Mouse (Mus musculus) heart, embryonic 15.5 days (tissue): ENCODE data around the gene Suclg2. TPM values are rescaled to one million over a fixed set of nuclear protein-coding genes. Genes with fewer than 3 reads are reported as not detected.
A peak's percentile ranks its signal among the peaks of the same experiment; 100 is the strongest.

ENCODE experiments used
- ATAC-seq: fragments of 200-750 bp; cut with Nextera tagmentation; replicated peaks from 2 replicates; pipeline ENCODE4 v1.8.0; 2017; ENCODE audit warnings: low read depth, moderate TSS enrichment; ENCODE audit not compliant: insufficient number of reproducible peaks, insufficient read depth, low FRiP score
- H3K27ac ChIP-seq: fragments of 300-500 bp; sonication (generic); 2 replicates; pipeline ENCODE4 v1.5.1; 2015; ENCODE audit warnings: mild to moderate bottlenecking, inconsistent platforms
- H3K27me3 ChIP-seq: fragments of 300-500 bp; sonication (generic); 2 replicates; pipeline ENCODE4 v1.6.1; 2015; ENCODE audit warnings: inconsistent platforms
- H3K36me3 ChIP-seq: fragments of 300-500 bp; sonication (generic); 2 replicates; pipeline ENCODE4 v1.6.1; 2015; ENCODE audit warnings: mild to moderate bottlenecking, inconsistent platforms
- H3K4me1 ChIP-seq: fragments of 300-500 bp; sonication (generic); replicated peaks from 2 replicates; pipeline ENCODE4 v1.6.1; 2015; ENCODE audit warnings: inconsistent platforms
- H3K4me2 ChIP-seq: fragments of 300-500 bp; sonication (generic); 2 replicates; pipeline ENCODE4 v1.6.1; 2015; ENCODE audit warnings: inconsistent platforms, mild to moderate bottlenecking, moderate library complexity
- H3K4me3 ChIP-seq: fragments of 300-500 bp; sonication (generic); 2 replicates; pipeline ENCODE4 v1.5.1; 2015; ENCODE audit warnings: mild to moderate bottlenecking, inconsistent platforms
- H3K9ac ChIP-seq: fragments of 300-500 bp; sonication (generic); 2 replicates; pipeline ENCODE4 v1.6.1; 2015; ENCODE audit warnings: mild to moderate bottlenecking, inconsistent platforms
- H3K9me3 ChIP-seq: fragments of 300-500 bp; sonication (generic); replicated peaks from 2 replicates; pipeline ENCODE4 v1.6.1; 2016; ENCODE audit warnings: inconsistent platforms
- WGBS: fragments of 180-500 bp; shearing (Covaris S2); methylation state at CpG from one replicate; pipeline ENCODE4 v1.1.7; 2015; ENCODE audit warnings: mixed read lengths; 5-methylcytosine and 5-hydroxymethylcytosine counted together
- polyA plus RNA-seq: library from polyadenylated mRNA; unstranded; fragments of >200 nt; fragmentation: Nextera tagmentation; extraction: Ambion mirVana; gene quantifications from 2 replicates; pipeline ENCODE4 v1.2.1, GENCODE M21; 2015

The Suclg2 gene
- polyA plus RNA-seq, 1 experiment from 2014 or later: 103 TPM

DNA sequence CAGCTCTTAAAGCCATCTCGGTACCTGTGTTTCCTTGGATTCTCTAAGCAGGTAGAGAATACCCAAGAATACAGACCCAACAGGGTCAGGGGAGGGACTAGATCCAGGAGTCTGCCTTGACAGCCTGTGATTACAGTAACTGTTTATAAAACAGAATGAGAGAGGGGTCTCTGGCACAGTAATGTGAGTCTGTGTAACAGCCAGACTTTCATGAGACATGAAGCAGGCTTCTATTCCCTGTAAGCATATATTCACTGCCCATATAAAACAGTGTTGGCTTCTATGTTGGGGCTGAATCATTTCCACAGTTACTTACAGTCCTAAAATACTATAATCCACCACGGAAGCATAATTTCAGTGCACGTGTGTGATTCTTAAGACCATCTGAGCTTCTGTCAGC, 19.3 kb downstream of the Suclg2 start:
- 76% methylated on average over 3 of the region's 3 CpGs for WGBS
- Histone ChIP-seq H3K4me3 (no peak overlapping the region), H3K27me3 (no peaks in the 10 kb centered on the region), H3K4me1 (peaks cover 26% of the 10 kb centered on the region), H3K27ac (no peak overlapping the region), H3K4me2 (no peak overlapping the region), H3K36me3 (no peaks in the 10 kb centered on the region), H3K9ac (no peak overlapping the region), H3K9me3 (no peaks in the 10 kb centered on the region)
- ATAC-seq: no peak

DNA sequence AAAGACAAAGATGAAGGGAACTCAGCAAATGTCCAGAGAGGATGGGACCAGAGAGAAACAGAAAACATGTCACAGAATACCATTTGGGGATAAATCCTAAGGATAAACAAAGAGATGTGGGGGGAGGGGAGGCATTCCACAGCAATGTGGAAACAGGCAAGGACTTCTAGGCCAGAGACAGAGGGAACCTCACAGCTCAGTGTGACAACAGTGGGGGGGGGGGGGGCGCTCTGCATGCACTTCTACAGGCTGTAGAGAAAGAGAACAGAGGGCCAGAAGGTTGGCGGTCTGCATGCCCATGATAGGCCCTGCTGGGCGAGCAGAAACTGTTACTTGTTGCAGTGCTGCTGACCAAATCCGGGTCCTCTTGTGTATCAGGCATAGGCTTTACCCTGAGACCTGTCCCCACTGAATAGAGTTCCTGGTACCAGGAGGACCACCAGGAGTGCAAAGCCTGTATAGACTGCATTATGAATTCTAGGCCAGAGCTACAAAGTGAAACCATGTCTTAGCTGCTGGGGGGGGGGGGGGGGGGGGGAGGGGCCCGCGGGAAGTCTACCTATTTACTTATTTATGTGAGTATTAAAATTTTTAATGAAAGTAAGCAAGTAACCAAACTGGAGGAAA, 20.0 kb downstream of the Suclg2 start:
- H3K27me3 ChIP-seq: no peaks in the 10 kb centered on the region
- H3K4me3 ChIP-seq: no peak overlapping the region
- no peaks in the 10 kb centered on the region for H3K9me3 ChIP-seq
- no peak for ATAC-seq
- H3K4me1 ChIP-seq: peaks cover 26% of the 10 kb centered on the region
- no peak overlapping the region for H3K4me2 ChIP-seq
- H3K27ac ChIP-seq: no peak overlapping the region
- no peaks in the 10 kb centered on the region for H3K36me3 ChIP-seq
- WGBS: 34% methylated on average over 3 of the region's 6 CpGs
- H3K9ac ChIP-seq: no peak overlapping the region

DNA sequence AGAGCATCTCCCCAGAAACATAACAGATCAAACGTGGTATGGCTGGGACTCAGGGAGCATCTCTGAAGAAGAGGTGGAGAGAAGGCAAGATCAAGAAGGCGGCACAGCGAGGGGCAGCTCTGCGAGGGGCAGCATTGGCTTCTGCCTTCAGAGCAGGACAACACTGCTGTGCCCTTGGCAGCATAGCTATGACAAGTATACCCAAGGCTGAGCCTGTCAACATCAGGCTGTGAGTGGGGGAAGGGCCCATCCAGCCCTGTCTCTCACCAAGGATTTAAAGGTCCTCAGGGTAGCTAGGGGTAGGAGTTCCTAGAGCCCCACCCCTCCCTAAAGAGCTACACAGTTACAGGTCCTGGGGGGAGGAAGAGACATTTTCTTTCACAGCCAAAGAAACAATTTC, 23.7 kb downstream of the Suclg2 start:
- Histone ChIP-seq H3K27ac (no peak overlapping the region), H3K4me3 (no peak overlapping the region), H3K4me2 (no peak overlapping the region), H3K9ac (no peak overlapping the region), H3K4me1 (peaks cover 23% of the 10 kb centered on the region), H3K9me3 (no peaks in the 10 kb centered on the region), H3K36me3 (no peaks in the 10 kb centered on the region), H3K27me3 (no peaks in the 10 kb centered on the region)
- ATAC-seq: no peak
- WGBS: 72% methylated on average over 4 of the region's 4 CpGs

DNA sequence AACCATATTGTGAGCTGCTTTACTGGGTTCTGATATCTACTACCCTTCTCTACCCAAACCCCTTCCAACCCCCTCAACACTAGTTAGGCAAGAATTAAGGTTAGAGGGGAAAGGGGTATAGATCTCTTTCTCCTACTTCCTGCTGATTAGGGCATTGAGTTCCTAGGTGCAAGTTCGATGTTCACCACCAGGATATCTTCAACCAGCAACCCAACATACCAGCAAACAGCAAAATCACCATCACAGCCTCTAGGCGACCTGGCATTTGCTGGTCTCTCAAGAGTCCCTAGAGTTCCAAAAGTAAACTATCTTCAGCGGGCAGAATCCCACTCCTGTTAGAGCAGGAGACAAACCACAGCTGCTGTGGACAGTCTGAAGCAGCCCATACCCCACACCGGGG, 33.4 kb downstream of the Suclg2 start:
- Histone ChIP-seq H3K4me3 (no peak overlapping the region), H3K4me2 (no peak overlapping the region), H3K27me3 (no peaks in the 10 kb centered on the region), H3K36me3 (no peaks in the 10 kb centered on the region), H3K9ac (no peak overlapping the region), H3K4me1 (peaks cover 16% of the 10 kb centered on the region), H3K27ac (no peak overlapping the region), H3K9me3 (no peaks in the 10 kb centered on the region)
- ATAC-seq: no peak
- WGBS: 50% methylated on average over 4 of the region's 4 CpGs

DNA sequence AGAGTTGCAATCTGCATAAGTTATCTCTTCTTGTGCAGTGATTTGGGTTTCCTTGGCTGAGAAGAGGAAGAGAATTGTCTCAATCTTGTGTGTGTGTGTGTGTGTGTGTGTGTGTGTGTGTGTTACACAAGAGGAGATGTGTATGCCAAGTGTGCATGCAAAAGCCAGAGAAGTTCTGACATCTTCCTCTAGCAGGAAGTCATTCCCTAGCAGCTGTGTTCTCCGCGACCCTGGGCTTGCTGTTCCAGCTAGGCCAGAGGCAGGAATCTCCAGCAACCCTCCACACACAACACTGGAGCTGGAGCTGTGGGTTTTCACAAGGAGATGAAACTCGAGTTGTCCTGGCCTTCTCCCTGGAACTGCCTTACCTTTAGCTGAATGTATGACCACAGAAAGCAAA, 38.9 kb downstream of the Suclg2 start:
- Histone ChIP-seq H3K4me3 (no peak overlapping the region), H3K27me3 (no peaks in the 10 kb centered on the region), H3K9ac (no peak overlapping the region), H3K9me3 (no peaks in the 10 kb centered on the region), H3K36me3 (no peaks in the 10 kb centered on the region), H3K27ac (peak overlapping the region; percentile 42; the same call in 1 of the 2 replicates), H3K4me1 (peaks cover 40% of the 10 kb centered on the region), H3K4me2 (no peak overlapping the region)
- WGBS: 50% methylated on average over 3 of the region's 3 CpGs
- no peak for ATAC-seq

DNA sequence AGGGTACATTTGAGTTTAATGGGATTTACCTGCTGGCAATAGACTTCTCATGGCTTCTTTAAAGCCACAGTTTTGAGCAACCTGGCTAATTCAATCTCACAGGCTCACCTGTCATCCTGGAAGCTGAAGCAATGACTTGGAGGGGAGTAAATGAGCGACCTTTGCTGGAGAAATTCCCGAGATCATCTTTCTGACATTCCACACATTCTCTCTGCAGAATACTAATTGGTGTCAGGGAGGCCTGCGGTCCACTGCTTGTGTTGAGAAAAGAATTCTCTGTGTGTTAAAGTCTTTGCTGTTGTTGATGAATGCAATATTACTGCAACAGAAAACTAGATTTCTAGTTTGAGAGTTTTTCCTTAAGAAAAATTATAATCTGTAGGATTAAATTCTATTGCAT, 39.3 kb downstream of the Suclg2 start:
- WGBS: 43% methylated on average over 3 of the region's 3 CpGs
- Histone ChIP-seq H3K4me1 (peaks cover 45% of the 10 kb centered on the region), H3K4me2 (no peak overlapping the region), H3K9ac (no peak overlapping the region), H3K36me3 (no peaks in the 10 kb centered on the region), H3K27ac (no peak overlapping the region), H3K4me3 (no peak overlapping the region), H3K27me3 (no peaks in the 10 kb centered on the region), H3K9me3 (no peaks in the 10 kb centered on the region)
- ATAC-seq: no peak

DNA sequence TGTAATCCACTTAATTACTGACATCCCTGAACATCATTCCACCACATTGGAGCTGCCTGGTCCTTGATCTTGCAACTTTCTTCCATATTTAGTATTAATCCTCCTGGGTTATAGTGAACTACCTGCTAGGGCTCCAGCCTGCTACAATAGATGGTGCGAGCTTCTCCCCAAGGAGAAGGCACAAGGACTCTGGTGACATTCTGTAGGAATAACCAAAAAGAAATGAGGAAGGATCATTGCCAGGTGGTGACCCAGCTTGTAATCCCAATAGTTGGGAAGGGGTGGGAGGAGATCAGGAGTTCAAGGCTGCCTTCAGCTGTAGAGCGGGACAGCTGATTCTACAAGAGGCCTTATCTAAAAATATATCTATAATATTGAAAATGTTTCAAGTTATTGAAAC, 41.6 kb downstream of the Suclg2 start:
- H3K4me1 ChIP-seq: peaks cover 30% of the 10 kb centered on the region

DNA sequence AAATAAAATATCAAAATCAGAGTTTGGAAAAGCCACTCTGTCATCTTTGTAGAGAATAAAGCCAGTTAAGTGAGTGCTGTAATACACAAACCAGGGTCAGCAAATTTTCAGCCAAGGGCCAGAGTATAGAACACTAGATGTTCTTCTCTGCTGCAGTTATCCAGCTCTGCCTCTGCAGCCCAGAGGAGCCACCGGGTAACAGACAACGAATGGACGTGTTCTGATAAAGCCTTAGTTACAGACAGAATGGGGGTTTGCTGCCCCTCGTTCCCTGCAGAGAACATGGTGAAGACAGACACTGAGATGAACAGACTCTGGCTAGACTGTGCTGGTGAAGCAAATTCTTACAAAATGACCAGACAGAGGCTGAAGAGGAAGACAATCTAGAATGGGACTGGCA, 42.2 kb downstream of the Suclg2 start:
- H3K9me3 ChIP-seq: 0 out of 2 replicates have a peak, but pooled peaks cover under 1% of the 10 kb centered on the region
- H3K9ac ChIP-seq: no peak overlapping the region
- no peak overlapping the region for H3K4me3 ChIP-seq
- H3K4me1 ChIP-seq: peaks cover 30% of the 10 kb centered on the region
- ATAC-seq: no peak
- WGBS: 20% methylated on average over 4 of the region's 4 CpGs
- H3K4me2 ChIP-seq: no peak overlapping the region
- H3K27ac ChIP-seq: no peak overlapping the region
- no peaks in the 10 kb centered on the region for H3K36me3 ChIP-seq
- H3K27me3 ChIP-seq: no peaks in the 10 kb centered on the region

More for the DNA sequence above, 41.6 kb downstream of the Suclg2 start:
- no peak for ATAC-seq
- no peak overlapping the region for H3K4me2 ChIP-seq
- no peaks in the 10 kb centered on the region for H3K36me3 ChIP-seq
- no peaks in the 10 kb centered on the region for H3K9me3 ChIP-seq
- WGBS: 90% methylated on average over 2 of the region's 2 CpGs
- H3K27me3 ChIP-seq: no peaks in the 10 kb centered on the region
- no peak overlapping the region for H3K27ac ChIP-seq
- no peak overlapping the region for H3K9ac ChIP-seq
- no peak overlapping the region for H3K4me3 ChIP-seq

DNA sequence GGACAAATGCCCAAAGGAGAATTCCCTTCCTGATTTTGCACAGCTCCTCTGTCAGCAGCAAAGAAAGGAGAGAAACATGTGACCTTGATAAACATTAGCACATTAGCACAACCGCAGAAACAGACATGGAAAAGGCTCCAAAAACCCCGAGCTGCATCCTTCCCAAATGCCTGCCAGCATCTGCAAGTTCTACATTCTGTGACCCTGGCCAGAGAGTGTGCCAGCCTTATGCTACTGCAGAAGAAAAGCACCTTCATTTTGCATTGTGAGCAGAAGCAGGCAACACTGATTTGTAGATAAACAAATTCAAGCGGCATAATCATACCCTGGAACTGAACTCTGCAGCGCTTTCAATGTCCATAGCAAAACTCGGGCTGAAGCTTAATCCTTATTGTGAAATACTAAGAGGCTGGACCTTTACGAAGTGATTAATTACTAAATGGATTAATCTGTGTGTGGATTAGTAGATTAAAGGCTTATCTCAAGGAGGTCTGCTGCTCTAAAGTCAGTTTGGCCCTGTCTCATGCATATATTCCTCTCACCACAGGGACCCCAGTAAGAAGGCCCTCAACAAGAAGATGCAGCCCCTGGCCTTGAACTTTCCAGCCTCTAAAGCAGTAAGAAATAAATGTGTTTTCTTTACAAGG, 43.4 kb downstream of the Suclg2 start:
- no peaks in the 10 kb centered on the region for H3K36me3 ChIP-seq
- no peak overlapping the region for H3K9ac ChIP-seq
- no peak for ATAC-seq
- no peak overlapping the region for H3K4me3 ChIP-seq
- H3K27me3 ChIP-seq: no peaks in the 10 kb centered on the region
- H3K4me2 ChIP-seq: no peak overlapping the region
- H3K27ac ChIP-seq: no peak overlapping the region
- WGBS: 38% methylated on average over 6 of the region's 6 CpGs
- H3K4me1 ChIP-seq: peaks cover 29% of the 10 kb centered on the region
- H3K9me3 ChIP-seq: 0 out of 2 replicates have a peak, but pooled peaks cover 3% of the 10 kb centered on the region

DNA sequence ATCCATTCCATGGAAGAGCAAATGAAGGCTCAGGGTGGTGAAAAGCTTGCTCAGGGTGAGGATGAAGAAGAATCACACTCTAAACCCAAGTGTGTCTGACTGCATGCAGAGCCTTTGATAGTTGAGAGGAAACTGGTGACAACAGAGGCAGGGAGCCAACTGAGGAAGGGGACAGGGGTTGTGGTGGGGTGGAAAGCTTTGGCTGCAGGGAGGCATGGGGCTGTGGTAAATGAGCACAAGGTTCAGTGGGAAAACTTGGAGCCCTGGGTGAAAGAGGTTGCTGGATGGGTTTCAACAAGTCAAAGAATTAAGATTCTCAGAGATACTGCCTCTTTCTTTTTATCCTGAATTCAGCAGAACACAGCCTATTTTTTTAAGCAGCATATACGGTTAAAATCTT, 43.9 kb downstream of the Suclg2 start:
- H3K27me3 ChIP-seq: no peaks in the 10 kb centered on the region
- H3K4me1 ChIP-seq: peaks cover 25% of the 10 kb centered on the region
- H3K4me3 ChIP-seq: no peak overlapping the region
- H3K9ac ChIP-seq: no peak overlapping the region
- no peak overlapping the region for H3K4me2 ChIP-seq
- H3K36me3 ChIP-seq: no peaks in the 10 kb centered on the region
- ATAC-seq: no peak
- H3K27ac ChIP-seq: 0 out of 2 replicates have a peak overlapping the region, but pooled peaks have one; percentile 40
- H3K9me3 ChIP-seq: 0 out of 2 replicates have a peak, but pooled peaks cover 3% of the 10 kb centered on the region
- 21% methylated on average over 1 of the region's 1 CpGs for WGBS

DNA sequence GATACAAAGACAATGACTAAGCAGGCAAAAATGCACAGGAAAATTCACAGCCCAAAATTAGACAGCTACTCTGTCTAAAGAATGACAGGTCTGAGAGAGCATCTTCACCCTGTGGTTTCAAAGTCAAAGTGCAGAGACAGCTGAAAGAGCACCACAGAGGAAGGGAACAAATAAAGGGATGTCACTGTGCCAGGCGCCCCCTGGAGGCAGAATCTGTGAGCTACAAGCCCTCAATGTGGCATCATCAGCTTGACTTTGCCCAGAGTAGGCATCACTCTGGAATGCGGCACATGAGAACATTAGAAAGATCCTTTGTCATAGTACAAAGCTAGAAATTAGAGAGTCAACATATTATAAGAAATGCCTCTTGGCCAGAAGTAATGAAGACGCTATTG, 49.3 kb downstream of the Suclg2 start:
- ATAC-seq: 0 out of 2 replicates have a peak, but pooled peaks have one; percentile 27
- peaks cover 2% of the 10 kb centered on the region for H3K4me1 ChIP-seq
- no peak overlapping the region for H3K4me3 ChIP-seq
- H3K9ac ChIP-seq: no peak overlapping the region
- H3K9me3 ChIP-seq: 0 out of 2 replicates have a peak, but pooled peaks cover 3% of the 10 kb centered on the region
- no peak overlapping the region for H3K4me2 ChIP-seq
- H3K27ac ChIP-seq: no peak overlapping the region
- no peaks in the 10 kb centered on the region for H3K27me3 ChIP-seq
- 62% methylated on average over 3 of the region's 3 CpGs for WGBS
- no peaks in the 10 kb centered on the region for H3K36me3 ChIP-seq
